Mouse (Mus musculus): Measurements from ENCODE around the gene Farsb. TPM values are rescaled to one million over a fixed set of nuclear protein-coding genes. Genes with fewer than 3 reads are reported as not detected.
A peak's percentile ranks its signal among the peaks of the same experiment; 100 is the strongest.

The Farsb gene
- polyA plus RNA-seq, 1 experiment from 2014 or later = 125 TPM

DNA sequence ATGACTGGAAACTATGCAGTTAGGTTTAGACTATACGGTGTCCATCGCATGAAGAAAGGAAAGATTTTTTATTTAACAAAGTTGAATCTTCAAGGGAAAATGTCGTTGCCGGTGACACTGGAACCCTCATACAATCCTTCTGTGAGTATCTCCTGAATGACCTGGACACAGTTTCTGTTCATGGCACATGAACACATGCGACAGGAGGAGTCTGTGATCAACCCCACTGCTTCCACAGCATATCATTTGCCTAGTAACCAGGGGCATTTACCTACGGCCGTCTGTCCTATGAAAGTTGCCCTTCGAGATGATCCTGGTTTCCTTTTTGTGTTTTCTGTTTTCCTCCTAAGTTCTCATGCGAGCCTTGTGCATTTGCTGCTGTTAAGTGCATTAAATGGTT lies 55.2 kb downstream of the Farsb start:
- 93% methylated on average over 9 of the region's 9 CpGs for WGBS
- Histone ChIP-seq H3K27me3 (no peaks in the 10 kb centered on the region), H3K4me1 (no peaks in the 10 kb centered on the region), H3K36me3 (peaks cover 4% of the 10 kb centered on the region; the same call in 1 of the 2 replicates), H3K4me2 (no peak overlapping the region), H3K9ac (no peak overlapping the region), H3K4me3 (no peak overlapping the region), H3K27ac (no peak overlapping the region), H3K9me3 (no peaks in the 10 kb centered on the region)
- ATAC-seq (ENCODE audit: insufficient number of reproducible peaks, low FRiP score, low TSS enrichment, low read depth) = no peak

- Histone ChIP-seq H3K36me3 (peaks cover 5% of the 10 kb centered on the region; the same call in 1 of the 2 replicates), H3K9me3 (no peaks in the 10 kb centered on the region), H3K4me1 (peaks cover 9% of the 10 kb centered on the region; the same call in 1 of the 2 replicates), H3K27ac (no peak overlapping the region), H3K4me2 (no peak overlapping the region), H3K9ac (no peak overlapping the region), H3K4me3 (no peak overlapping the region), H3K27me3 (no peaks in the 10 kb centered on the region)
- no peak for ATAC-seq (ENCODE audit: insufficient number of reproducible peaks, low FRiP score, low TSS enrichment, low read depth)
- 73% methylated on average over 11 of the region's 11 CpGs for WGBS
Measured at GRCm38 (mm10) chr1:78428851-78429250, 59.8 kb downstream of the Farsb start.

- peaks cover 9% of the 10 kb centered on the region; the same call in 1 of the 2 replicates for H3K4me1 ChIP-seq
- H3K27ac ChIP-seq = no peak overlapping the region
- no peaks in the 10 kb centered on the region for H3K9me3 ChIP-seq
- H3K9ac ChIP-seq = no peak overlapping the region
- 54% methylated on average over 3 of the region's 3 CpGs for WGBS
- no peaks in the 10 kb centered on the region for H3K27me3 ChIP-seq
- H3K36me3 ChIP-seq = 0 out of 2 replicates have a peak, but pooled peaks cover 8% of the 10 kb centered on the region
- ATAC-seq (ENCODE audit: insufficient number of reproducible peaks, low FRiP score, low TSS enrichment, low read depth) = no peak
- no peak overlapping the region for H3K4me2 ChIP-seq
- no peak overlapping the region for H3K4me3 ChIP-seq
Measured at GRCm38 (mm10) chr1:78426841-78427240, 61.9 kb downstream of the Farsb start.

DNA sequence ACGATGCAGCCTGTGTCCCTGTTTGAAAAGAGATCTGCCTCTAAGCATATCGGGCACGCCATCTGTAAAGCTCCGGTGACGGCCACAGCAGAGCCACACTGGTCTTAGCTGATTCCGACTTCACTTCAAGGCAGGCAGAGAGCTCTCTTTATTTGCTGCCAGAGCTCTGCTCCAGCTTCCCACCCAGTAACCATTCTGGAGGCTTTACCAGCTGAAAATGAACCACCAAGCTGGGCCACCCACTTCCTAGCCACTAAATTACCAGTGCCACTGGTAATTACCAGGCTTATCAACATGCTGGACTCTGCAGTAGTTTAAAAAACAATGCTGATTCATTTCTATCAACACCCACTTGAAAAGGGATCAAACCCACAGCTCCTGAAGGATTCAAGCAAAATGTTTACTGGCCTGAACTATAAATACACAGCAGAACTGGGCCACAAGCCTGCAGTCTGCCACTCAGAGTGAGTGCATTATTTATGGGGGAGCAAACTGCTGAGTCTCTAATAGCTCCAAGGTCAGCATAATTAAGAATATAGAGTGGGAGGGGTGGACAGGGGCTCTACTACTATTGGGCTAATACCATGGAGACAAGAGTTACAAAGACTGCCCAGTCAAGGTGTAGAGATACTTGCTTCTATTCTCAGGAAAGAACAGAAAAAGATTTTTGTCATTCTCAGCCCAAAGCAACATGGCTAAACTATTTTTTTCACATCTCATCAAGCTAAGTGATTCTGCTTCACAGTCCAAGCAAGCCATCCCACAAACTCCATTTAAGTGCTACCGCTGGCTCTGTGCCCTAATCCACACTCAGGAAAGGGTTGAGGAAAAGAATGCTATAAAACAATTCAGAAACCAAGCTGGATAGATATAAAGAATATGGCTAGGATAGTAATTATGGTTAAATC lies 62.6 kb downstream of the Farsb start:
- no peaks in the 10 kb centered on the region for H3K9me3 ChIP-seq
- H3K4me2 ChIP-seq = no peak overlapping the region
- WGBS = 53% methylated on average over 7 of the region's 7 CpGs
- H3K27ac ChIP-seq = no peak overlapping the region
- H3K9ac ChIP-seq = no peak overlapping the region
- ATAC-seq (ENCODE audit: insufficient number of reproducible peaks, low FRiP score, low TSS enrichment, low read depth) = 0 out of 2 replicates have a peak, but pooled peaks have one; percentile 44
- no peaks in the 10 kb centered on the region for H3K27me3 ChIP-seq
- H3K4me1 ChIP-seq = peaks cover 9% of the 10 kb centered on the region; the same call in 1 of the 2 replicates
- H3K36me3 ChIP-seq = 0 out of 2 replicates have a peak, but pooled peaks cover 15% of the 10 kb centered on the region
- no peak overlapping the region for H3K4me3 ChIP-seq

- no peak for ATAC-seq (ENCODE audit: insufficient number of reproducible peaks, low FRiP score, low TSS enrichment, low read depth)
- Histone ChIP-seq H3K27ac (no peak overlapping the region), H3K36me3 (0 out of 2 replicates have a peak, but pooled peaks cover 15% of the 10 kb centered on the region), H3K9ac (no peak overlapping the region), H3K4me2 (no peak overlapping the region), H3K9me3 (no peaks in the 10 kb centered on the region), H3K4me1 (peaks cover 9% of the 10 kb centered on the region; the same call in 1 of the 2 replicates), H3K4me3 (no peak overlapping the region), H3K27me3 (no peaks in the 10 kb centered on the region)
- 80% methylated on average over 7 of the region's 7 CpGs for WGBS
Measured at GRCm38 (mm10) chr1:78425309-78425708, 63.4 kb downstream of the Farsb start.

- 79% methylated on average over 4 of the region's 4 CpGs for WGBS
- H3K4me2 ChIP-seq = no peak overlapping the region
- H3K27me3 ChIP-seq = no peaks in the 10 kb centered on the region
- H3K9ac ChIP-seq = no peak overlapping the region
- ATAC-seq (ENCODE audit: insufficient number of reproducible peaks, low FRiP score, low TSS enrichment, low read depth) = no peak
- H3K4me1 ChIP-seq = peaks cover 9% of the 10 kb centered on the region; the same call in 1 of the 2 replicates
- H3K27ac ChIP-seq = no peak overlapping the region
- no peak overlapping the region for H3K4me3 ChIP-seq
- H3K36me3 ChIP-seq = 0 out of 2 replicates have a peak, but pooled peaks cover 15% of the 10 kb centered on the region
- no peaks in the 10 kb centered on the region for H3K9me3 ChIP-seq
Measured at GRCm38 (mm10) chr1:78424848-78425247, 63.8 kb downstream of the Farsb start.

DNA sequence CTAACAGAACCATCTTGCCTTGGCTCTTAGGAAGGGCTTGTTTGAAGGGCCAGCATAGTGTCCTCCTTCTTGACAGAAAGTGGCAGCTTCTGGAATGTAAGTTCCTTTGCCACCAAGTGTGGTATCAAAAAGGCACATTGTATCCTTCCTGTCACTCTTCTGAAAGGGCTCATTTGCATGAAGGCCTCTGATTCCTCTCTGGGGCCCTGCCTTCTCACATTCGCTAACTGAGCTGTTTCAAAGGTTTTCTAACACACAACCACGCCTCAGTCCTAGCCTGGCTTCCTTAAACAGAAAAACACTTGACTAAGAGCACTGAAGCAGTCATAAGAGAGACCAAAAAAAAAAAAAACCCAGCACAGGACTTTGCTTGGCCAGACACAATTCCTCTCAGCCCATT lies 66.1 kb downstream of the Farsb start:
- Histone ChIP-seq H3K4me1 (peaks cover 9% of the 10 kb centered on the region; the same call in 1 of the 2 replicates), H3K4me3 (no peak overlapping the region), H3K9ac (no peak overlapping the region), H3K36me3 (peaks cover 23% of the 10 kb centered on the region), H3K27ac (no peak overlapping the region), H3K27me3 (no peaks in the 10 kb centered on the region), H3K4me2 (no peak overlapping the region), H3K9me3 (no peaks in the 10 kb centered on the region)
- ATAC-seq (ENCODE audit: insufficient number of reproducible peaks, low FRiP score, low TSS enrichment, low read depth) = no peak
- WGBS = 69% methylated on average over 2 of the region's 2 CpGs

DNA sequence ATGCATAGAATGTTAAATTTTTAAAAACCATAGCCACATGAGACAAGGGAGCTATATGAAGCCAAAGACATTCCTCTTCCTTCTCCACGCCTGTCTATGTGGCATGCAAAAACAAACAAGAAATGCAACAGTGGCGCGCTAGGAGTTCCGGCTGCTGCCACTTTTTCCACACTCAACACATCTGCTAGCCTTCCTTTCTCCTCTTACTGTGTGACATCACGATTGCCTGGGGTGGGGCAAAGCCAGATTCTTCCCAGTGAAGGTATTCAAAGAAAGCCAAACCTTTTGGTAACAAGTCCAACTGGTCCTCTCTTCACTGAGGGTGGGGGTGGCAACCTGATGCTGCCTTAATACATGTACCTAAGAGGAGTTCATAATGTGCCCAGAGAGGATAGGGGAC lies 66.9 kb downstream of the Farsb start:
- H3K4me2 ChIP-seq = no peak overlapping the region
- peaks cover 24% of the 10 kb centered on the region for H3K36me3 ChIP-seq
- no peaks in the 10 kb centered on the region for H3K9me3 ChIP-seq
- no peak overlapping the region for H3K4me3 ChIP-seq
- no peak overlapping the region for H3K9ac ChIP-seq
- H3K27ac ChIP-seq = no peak overlapping the region
- H3K4me1 ChIP-seq = peaks cover 7% of the 10 kb centered on the region; the same call in 1 of the 2 replicates
- WGBS = 79% methylated on average over 5 of the region's 5 CpGs
- no peak for ATAC-seq (ENCODE audit: insufficient number of reproducible peaks, low FRiP score, low TSS enrichment, low read depth)
- H3K27me3 ChIP-seq = no peaks in the 10 kb centered on the region

GRCm38 (mm10) chr1:78420271-78420670 lies 68.4 kb downstream of the Farsb start:
- no peak for ATAC-seq (ENCODE audit: insufficient number of reproducible peaks, low FRiP score, low TSS enrichment, low read depth)
- 88% methylated on average over 6 of the region's 6 CpGs for WGBS
- H3K9me3 ChIP-seq = no peaks in the 10 kb centered on the region
- no peak overlapping the region for H3K4me3 ChIP-seq
- H3K4me2 ChIP-seq = no peak overlapping the region
- 0 out of 2 replicates have a peak, but pooled peaks cover under 1% of the 10 kb centered on the region for H3K4me1 ChIP-seq
- H3K9ac ChIP-seq = no peak overlapping the region
- H3K36me3 ChIP-seq = peaks cover 24% of the 10 kb centered on the region
- H3K27me3 ChIP-seq = no peaks in the 10 kb centered on the region
- no peak overlapping the region for H3K27ac ChIP-seq

GRCm38 (mm10) chr1:78419593-78419992 lies 69.1 kb downstream of the Farsb start:
- no peak overlapping the region for H3K4me2 ChIP-seq
- no peak overlapping the region for H3K4me3 ChIP-seq
- no peak overlapping the region for H3K27ac ChIP-seq
- H3K9ac ChIP-seq = no peak overlapping the region
- WGBS = 48% methylated on average over 4 of the region's 4 CpGs
- peaks cover 24% of the 10 kb centered on the region for H3K36me3 ChIP-seq
- no peak for ATAC-seq (ENCODE audit: insufficient number of reproducible peaks, low FRiP score, low TSS enrichment, low read depth)
- H3K27me3 ChIP-seq = no peaks in the 10 kb centered on the region
- H3K4me1 ChIP-seq = no peaks in the 10 kb centered on the region
- no peaks in the 10 kb centered on the region for H3K9me3 ChIP-seq

- H3K9ac ChIP-seq = no peak overlapping the region
- ATAC-seq (ENCODE audit: insufficient number of reproducible peaks, low FRiP score, low TSS enrichment, low read depth) = no peak
- peaks cover 18% of the 10 kb centered on the region for H3K36me3 ChIP-seq
Measured at GRCm38 (mm10) chr1:78417154-78417911, 71.4 kb downstream of the Farsb start.

More at GRCm38 (mm10) chr1:78417154-78417911, 71.4 kb downstream of the Farsb start:
- H3K4me1 ChIP-seq = no peaks in the 10 kb centered on the region
- H3K4me2 ChIP-seq = no peak overlapping the region
- H3K9me3 ChIP-seq = no peaks in the 10 kb centered on the region
- H3K27ac ChIP-seq = no peak overlapping the region
- no peak overlapping the region for H3K4me3 ChIP-seq
- WGBS = 93% methylated on average over 9 of the region's 9 CpGs
- H3K27me3 ChIP-seq = no peaks in the 10 kb centered on the region

Data from limb, embryonic 15.5 days (tissue).